Mouse (Mus musculus) ES-Bruce4 (cell line): ENCODE results near the gene Iah1.
A peak's percentile ranks its signal among the peaks of the same experiment; 100 is the strongest.

Experiments used
- CTCF ChIP-seq: IDR thresholded peaks from one replicate; pipeline ENCODE4 v1.8.1; 2011; ENCODE audit warnings: low read depth, low read length
- EP300 ChIP-seq: IDR thresholded peaks from 2 replicates; pipeline ENCODE4 v1.6.1; 2011; ENCODE audit warnings: low read depth, low read length; ENCODE audit not compliant: insufficient read depth
- POLR2A ChIP-seq: IDR thresholded peaks from one replicate; pipeline ENCODE4 v1.8.1; 2011; ENCODE audit warnings: low read length; ENCODE audit not compliant: insufficient read depth

DNA sequence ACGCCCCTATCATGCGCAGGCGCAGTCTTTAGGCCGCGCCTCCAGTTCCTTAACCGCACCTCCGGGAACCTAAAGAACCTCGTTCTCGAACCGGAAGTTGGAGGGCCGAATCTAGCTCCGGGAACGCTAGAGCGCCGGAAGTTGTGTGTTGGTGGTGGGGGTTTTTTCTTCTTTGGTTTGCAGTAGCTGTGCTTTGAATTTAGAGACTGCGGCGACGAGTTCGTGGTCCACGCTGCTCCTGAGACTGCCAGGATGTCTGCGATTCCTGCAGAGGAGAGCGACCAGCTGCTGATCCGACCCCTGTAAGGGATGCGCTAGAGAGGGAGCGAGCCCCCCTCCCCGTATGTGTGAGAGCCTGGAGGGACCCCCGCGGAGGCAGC, 30.0 kb upstream of the Iah1 start, which contains the start of gene Itgb1bp1:
- no peak for TF ChIP-seq CTCF
- no peak for TF ChIP-seq POLR2A
- TF ChIP-seq EP300, result 0 out of 2 replicates have a peak, but pooled peaks have one; percentile 41
